Mouse (Mus musculus): ENCODE measurements around the gene Rbm47.

Rbm47 gene

GRCm38 (mm10) chr5:66165748-66166147 is 7.2 kb downstream of the Rbm47 start:
- DNase-seq (ENCODE audit: low read depth, low spot score), result peak; percentile 14

GRCm38 (mm10) chr5:66156431-66156962 is 16.4 kb downstream of the Rbm47 start:
- no peak for DNase-seq (ENCODE audit: low read depth, low spot score)

DNA sequence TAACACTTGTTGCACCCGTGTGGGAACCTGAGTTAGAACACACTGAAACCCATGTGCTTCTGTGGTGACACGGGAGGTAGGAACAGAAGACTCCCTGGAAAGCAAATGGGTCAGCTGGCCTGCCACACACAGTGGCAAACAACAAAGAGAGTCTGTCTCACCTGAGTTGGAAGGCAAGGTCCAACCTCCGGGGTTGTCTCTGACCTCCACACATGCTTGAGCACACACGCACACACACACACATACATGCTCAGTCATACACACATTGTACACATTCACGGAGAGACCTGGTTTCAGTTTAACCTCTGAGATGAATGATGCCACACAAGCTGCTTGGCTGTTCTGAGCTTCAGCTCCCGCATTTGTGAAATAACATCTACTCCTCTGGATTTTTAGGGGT is 18.3 kb downstream of the Rbm47 start:
- DNase-seq (ENCODE audit: low read depth, low spot score), result no peak

DNA sequence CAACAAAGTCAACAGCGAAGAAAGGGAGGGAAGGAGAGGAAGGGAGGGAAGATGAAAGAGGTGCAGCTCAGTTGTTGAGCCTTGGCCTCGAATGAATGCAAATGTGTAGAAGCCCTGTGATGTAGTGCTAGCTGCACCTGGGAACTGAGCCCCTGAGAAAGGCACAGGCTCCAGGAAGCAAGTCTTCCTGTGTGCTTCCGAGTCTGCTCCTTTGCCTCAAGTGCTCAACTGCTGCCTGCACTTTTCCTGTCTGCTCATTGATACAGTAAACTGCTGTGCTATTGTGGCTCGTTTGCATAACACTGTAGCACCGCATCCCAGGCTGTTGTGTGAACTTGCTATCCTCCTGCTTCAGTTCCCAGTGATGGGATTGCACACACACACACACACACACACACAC is 19.4 kb downstream of the Rbm47 start:
- no peak for DNase-seq (ENCODE audit: low read depth, low spot score)

- no peak for DNase-seq (ENCODE audit: low read depth, low spot score)
Observed at GRCm38 (mm10) chr5:66151301-66152188, 21.4 kb downstream of the Rbm47 start.

DNA sequence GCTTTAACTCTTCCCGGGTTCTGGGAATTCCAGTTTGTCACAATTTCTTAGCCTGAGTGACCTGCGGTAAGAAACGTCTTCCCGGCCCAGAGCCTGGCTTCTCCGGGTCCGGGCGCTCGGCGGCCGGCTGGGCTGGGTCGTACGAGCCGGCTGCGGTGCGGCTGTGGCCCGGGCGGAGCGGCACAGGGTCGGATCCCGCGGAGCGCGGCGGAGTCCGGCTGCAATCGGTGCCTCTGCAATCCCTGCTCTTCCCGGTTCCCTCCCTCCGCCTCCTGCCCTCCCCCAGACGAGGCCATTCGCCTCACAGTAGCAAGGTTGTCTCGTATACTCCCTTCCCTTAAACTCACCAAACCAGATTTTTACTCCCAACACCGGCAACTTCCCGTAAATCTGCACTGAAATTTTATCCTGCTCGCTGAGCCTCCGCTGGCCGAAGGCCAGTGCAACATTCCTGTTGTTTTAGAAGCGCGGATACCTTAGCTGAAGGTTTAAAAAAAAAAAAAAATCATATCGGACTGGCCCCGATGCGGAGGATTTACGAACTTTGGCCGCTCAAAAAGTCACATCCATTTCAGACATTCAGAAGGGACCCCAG is 22.1 kb downstream of the Rbm47 start:
- DNase-seq (ENCODE audit: low read depth, low spot score), result no peak

DNA sequence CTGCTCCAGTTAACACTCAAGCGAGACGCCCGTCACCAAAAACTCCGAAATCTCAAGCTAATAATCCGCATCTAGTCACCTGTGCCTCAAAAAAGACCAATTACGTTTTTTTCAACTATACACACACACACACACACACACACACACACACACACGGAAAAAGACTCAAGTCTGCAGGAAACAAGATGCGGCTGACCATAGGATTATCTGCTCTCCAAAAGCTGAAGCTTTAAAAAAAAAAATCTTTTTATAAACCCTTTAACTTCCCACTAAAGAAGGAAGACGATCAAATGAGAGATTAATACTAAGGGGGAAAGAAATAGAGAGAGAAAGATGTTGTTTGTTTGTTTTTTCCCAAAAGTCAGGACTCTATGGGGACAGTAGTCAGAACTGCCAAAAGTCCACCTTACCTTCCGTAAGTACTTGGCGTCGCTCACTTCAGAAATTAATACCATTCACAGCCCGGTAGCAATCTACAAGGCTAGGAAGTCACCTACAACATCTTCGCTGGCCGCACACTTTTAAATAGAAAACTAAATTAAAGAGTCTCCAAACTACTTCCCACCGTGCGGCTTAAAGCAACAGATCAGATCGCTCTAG is 22.7 kb downstream of the Rbm47 start:
- DNase-seq (ENCODE audit: low read depth, low spot score), result no peak

GRCm38 (mm10) chr5:66149571-66149970 is 23.3 kb downstream of the Rbm47 start:
- no peak for DNase-seq (ENCODE audit: low read depth, low spot score)

DNA sequence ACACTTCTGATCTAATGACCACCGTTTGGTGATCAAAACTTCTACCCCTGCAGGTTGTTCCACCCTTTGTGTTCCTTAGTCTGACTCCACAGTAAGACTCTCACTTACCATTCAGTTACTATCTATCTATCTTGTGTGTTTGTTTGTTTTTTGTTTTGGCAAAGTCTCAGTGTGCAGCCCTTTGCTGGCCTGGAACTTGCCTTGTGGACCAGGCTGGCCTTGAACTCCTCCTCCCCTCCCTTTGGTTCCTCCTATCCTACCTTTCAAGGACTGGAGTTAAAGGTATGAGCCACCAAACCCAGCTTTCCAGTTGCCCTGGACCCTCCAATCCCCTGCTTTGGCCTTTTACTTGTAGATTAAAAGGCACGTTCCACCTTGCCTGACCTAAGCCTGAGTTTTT is 23.8 kb downstream of the Rbm47 start:
- no peak for DNase-seq (ENCODE audit: low read depth, low spot score)

- no peak for DNase-seq (ENCODE audit: low read depth, low spot score)
Observed at GRCm38 (mm10) chr5:66147313-66147712, 25.6 kb downstream of the Rbm47 start.

- DNase-seq (ENCODE audit: low read depth, low spot score), result no peak
Observed at GRCm38 (mm10) chr5:66145583-66145982, 27.3 kb downstream of the Rbm47 start.

DNA sequence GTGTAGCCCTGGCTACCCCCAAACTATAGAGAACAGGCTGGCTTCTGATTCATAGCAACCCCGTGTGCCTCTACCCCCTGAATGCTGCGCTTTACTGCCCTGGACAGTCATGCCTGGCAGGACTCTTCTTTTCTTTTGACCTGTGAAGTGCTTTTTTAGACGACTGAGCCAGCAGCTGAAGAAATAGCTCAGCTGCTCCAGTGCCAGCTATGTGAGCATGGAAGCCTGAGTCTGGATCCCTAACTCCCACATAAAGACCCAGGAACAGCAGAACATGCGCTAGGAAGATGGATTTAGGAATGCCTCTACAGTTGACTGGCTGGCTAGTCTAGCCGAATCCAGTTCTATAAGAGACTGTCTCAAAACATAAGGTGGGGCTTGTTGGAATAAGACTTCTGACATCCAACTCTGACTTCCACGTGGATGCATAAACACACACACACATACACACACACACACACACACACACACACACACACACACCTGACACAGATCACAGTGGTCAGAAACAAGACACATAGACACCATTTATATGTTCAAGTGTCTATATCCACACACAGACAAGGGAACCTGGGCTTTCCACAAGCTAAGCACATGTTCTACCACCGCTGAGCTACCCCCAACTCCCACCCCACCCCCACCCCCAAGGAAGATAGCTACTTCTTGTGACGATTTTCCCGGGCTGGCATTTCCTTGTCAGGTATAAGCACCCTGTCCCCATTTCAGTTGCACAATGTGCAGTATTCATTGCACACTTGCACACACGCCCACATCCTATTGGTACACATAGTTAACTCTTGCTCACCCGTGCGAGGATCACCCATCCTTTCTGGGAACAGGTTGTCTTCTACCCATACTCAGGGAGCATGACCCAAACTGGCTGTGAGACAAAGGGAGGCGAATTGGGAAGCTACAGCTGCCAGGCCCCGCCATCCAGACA is 29.6 kb downstream of the Rbm47 start:
- DNase-seq (ENCODE audit: low read depth, low spot score), result no peak

DNA sequence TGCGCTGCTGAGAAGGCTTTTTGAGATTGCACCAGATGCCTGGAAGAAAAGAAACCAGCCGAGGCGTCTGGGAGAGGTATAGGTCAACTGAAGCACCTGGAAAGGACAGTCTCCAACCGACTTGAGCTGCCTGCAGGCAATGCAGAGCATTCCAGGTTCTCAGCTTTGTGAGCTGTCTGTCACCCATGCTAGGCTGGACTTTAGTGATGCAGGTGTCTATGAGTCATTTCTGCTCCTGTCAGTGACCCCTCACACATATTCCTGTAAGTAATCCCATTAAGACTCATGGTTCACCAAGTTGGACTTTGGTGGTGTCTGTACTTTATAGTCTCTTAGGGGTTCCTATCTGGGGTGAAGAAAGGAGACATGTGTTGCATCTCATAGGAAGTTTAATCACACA is 31.4 kb downstream of the Rbm47 start:
- no peak for DNase-seq (ENCODE audit: low read depth, low spot score)

DNA sequence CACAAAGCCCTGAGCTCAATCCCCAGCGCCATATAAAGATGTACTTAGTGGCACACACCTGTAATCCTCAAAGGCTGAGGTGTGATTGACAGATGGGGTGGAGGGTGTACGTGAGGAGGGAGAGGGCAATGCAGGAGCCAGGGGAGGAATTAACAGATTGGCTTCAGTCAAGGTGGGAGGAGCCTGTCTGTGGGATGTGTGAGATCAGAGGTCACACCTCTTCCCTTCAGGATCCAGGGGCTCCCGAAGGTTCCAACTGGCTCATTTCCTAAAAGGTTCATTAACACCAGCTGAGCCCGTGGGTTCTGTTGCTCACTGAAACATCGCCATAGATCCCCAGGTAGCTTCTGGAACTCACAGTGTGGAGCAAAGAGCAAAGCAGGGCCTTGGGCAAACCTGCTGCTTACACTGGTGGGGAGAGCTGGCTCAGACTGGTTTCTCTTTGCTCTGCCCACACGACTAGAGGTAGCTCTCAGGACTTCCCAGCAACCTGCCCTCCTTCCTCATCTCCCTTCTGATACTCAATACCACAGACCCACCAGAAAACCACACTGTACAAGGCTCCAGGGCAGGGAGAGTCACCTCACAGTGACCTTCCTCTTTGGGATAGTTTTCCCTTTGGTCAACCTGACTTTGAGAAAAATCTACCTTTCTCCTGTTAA is 33.2 kb downstream of the Rbm47 start:
- no peak for DNase-seq (ENCODE audit: low read depth, low spot score)

- no peak for DNase-seq (ENCODE audit: low read depth, low spot score)
Observed at GRCm38 (mm10) chr5:66139171-66139570, 33.7 kb downstream of the Rbm47 start.

- no peak for DNase-seq (ENCODE audit: low read depth, low spot score)
Observed at GRCm38 (mm10) chr5:66138597-66138996, 34.3 kb downstream of the Rbm47 start.

DNA sequence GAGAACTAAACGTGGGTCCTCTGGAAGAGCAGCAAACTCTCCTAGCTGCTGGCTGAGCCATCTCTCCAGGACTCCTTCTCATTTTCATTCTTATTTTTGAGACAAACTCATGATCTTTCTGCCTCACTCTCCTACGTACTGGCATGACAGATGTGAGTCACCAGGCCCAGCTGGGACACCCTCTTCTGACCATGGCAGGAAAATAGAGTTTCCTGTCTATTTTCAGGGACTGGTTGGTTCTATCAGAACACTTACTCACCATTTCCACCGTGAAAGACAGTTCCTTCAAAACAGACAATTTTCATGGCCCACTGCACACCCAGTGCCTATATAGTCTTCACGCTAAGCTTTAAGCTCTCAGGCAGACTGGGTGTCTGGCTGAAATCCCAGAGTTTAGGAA is 35.7 kb downstream of the Rbm47 start:
- no peak for DNase-seq (ENCODE audit: low read depth, low spot score)

- DNase-seq (ENCODE audit: low read depth, low spot score), result no peak
Observed at GRCm38 (mm10) chr5:66135853-66136210, 37.1 kb downstream of the Rbm47 start.

- no peak for DNase-seq (ENCODE audit: low read depth, low spot score)
Observed at GRCm38 (mm10) chr5:66135161-66135852, 37.6 kb downstream of the Rbm47 start.

GRCm38 (mm10) chr5:66134578-66134977 is 38.3 kb downstream of the Rbm47 start:
- no peak for DNase-seq (ENCODE audit: low read depth, low spot score)

Measured in skeletal muscle tissue, adult 2 months (tissue).